Mouse (Mus musculus) kidney, embryonic 14.5 days (tissue): Measurements from ENCODE around the gene H2al1f. TPM values are rescaled to one million over a fixed set of nuclear protein-coding genes. Genes with fewer than 3 reads are reported as not detected.
"Not testable (repeated sequence)": the region's sequence is repeated elsewhere in the genome, so short reads cannot be mapped to it uniquely, and the experiment has no call there.

ENCODE experiments used
- ATAC-seq: fragments of 200-750 bp; cut with Nextera tagmentation; 2 replicates; pipeline ENCODE4 v1.8.0; 2017; ENCODE audit warnings: moderate number of reproducible peaks, mild to moderate bottlenecking, moderate TSS enrichment, moderate library complexity; ENCODE audit not compliant: low FRiP score, low TSS enrichment
- H3K27ac ChIP-seq: fragments of 300-500 bp; sonication (generic); 2 replicates; pipeline ENCODE4 v1.5.1; 2014; ENCODE audit warnings: low read depth, mild to moderate bottlenecking, low read length, moderate library complexity, mixed read lengths
- H3K27me3 ChIP-seq: fragments of 300-500 bp; sonication (generic); 2 replicates; pipeline ENCODE4 v1.6.1; 2014; ENCODE audit warnings: mild to moderate bottlenecking, low read length; ENCODE audit not compliant: control insufficient read depth, insufficient read depth
- H3K36me3 ChIP-seq: fragments of 300-500 bp; sonication (generic); 2 replicates; pipeline ENCODE4 v1.6.1; 2014; ENCODE audit warnings: low read length, mixed read lengths; ENCODE audit not compliant: control insufficient read depth, insufficient read depth
- H3K4me1 ChIP-seq: fragments of 300-500 bp; sonication (generic); 2 replicates; pipeline ENCODE4 v1.6.1; 2014; ENCODE audit warnings: low read length, mixed read lengths; ENCODE audit not compliant: control insufficient read depth, insufficient read depth
- H3K4me2 ChIP-seq: fragments of 300-500 bp; sonication (generic); replicated peaks from 2 replicates; pipeline ENCODE4 v1.6.1; 2014; ENCODE audit warnings: low read depth, mild to moderate bottlenecking, low read length
- H3K4me3 ChIP-seq: fragments of 300-500 bp; sonication (generic); 2 replicates; pipeline ENCODE4 v1.5.1; 2014; ENCODE audit warnings: mild to moderate bottlenecking, low read length
- H3K9ac ChIP-seq: fragments of 300-500 bp; sonication (generic); 2 replicates; pipeline ENCODE4 v1.6.1; 2014; ENCODE audit warnings: low read depth, mild to moderate bottlenecking, low read length, moderate library complexity
- H3K9me3 ChIP-seq: fragments of 300-500 bp; sonication (generic); 2 replicates; pipeline ENCODE4 v1.6.1; 2016; ENCODE audit warnings: low read length; ENCODE audit not compliant: control insufficient read depth
- WGBS: fragments of 180-500 bp; shearing (Covaris S2); extraction: QIAGEN DNeasy Blood & Tissue Kit; methylation state at CpG from one replicate; pipeline ENCODE4 v1.1.7; 2014; 5-methylcytosine and 5-hydroxymethylcytosine counted together
- polyA plus RNA-seq: library from polyadenylated mRNA; unstranded; fragments of >200 nt; fragmentation: Nextera tagmentation; extraction: Ambion mirVana; gene quantifications from 2 replicates; pipeline ENCODE4 v1.2.1, GENCODE M21; 2014

Gene H2al1f
- polyA plus RNA-seq, 1 experiment from 2014 or later, result not detected

GRCm38 (mm10) chrX:11302132-11302531, 12.8 kb upstream of the H2al1f start, which contains the start of gene H2al1b:
Gene H2al1b (plus strand): TSS chrX:11302432.
- not testable (repeated sequence) for H3K27me3 ChIP-seq
- WGBS, result 90% methylated on average over 1 of the region's 3 CpGs

GRCm38 (mm10) chrX:11305355-11305754, 9.6 kb upstream of the H2al1f start, which contains the start of gene H2al1c:
Gene H2al1c (plus strand): TSS chrX:11305655.
- H3K4me1 ChIP-seq, H3K27ac ChIP-seq, H3K4me3 ChIP-seq, H3K27me3 ChIP-seq, H3K9me3 ChIP-seq, H3K9ac ChIP-seq, ATAC-seq, H3K36me3 ChIP-seq, H3K4me2 ChIP-seq: not testable (repeated sequence)
- whole genome bisulfite sequencing, result 88% methylated on average over 1 of the region's 6 CpGs

More at GRCm38 (mm10) chrX:11302132-11302531, 12.8 kb upstream of the H2al1f start, which contains the start of gene H2al1b:
- not testable (repeated sequence) for H3K4me3 ChIP-seq, H3K9me3 ChIP-seq, H3K36me3 ChIP-seq, H3K9ac ChIP-seq, H3K27ac ChIP-seq, H3K4me1 ChIP-seq, H3K4me2 ChIP-seq, ATAC-seq

GRCm38 (mm10) chrX:11308524-11308923, 6.4 kb upstream of the H2al1f start, which contains the start of gene H2al1d:
Gene H2al1d (plus strand): TSS chrX:11308824.
- not testable (repeated sequence) for H3K36me3 ChIP-seq, H3K27me3 ChIP-seq, H3K9ac ChIP-seq, H3K9me3 ChIP-seq, H3K4me3 ChIP-seq, H3K4me2 ChIP-seq, H3K27ac ChIP-seq, H3K4me1 ChIP-seq, ATAC-seq
- whole genome bisulfite sequencing, result no CpG with 5 or more reads among the region's 6 CpGs

GRCm38 (mm10) chrX:11311634-11312033, 3.3 kb upstream of the H2al1f start, which contains the start of gene H2al1e:
Gene H2al1e (plus strand): TSS chrX:11311934.
- H3K4me3 ChIP-seq, H3K4me1 ChIP-seq, H3K27me3 ChIP-seq, H3K9me3 ChIP-seq, H3K27ac ChIP-seq, ATAC-seq, H3K4me2 ChIP-seq, H3K9ac ChIP-seq, H3K36me3 ChIP-seq: not testable (repeated sequence)
- no CpG with 5 or more reads among the region's 3 CpGs for WGBS

GRCm38 (mm10) chrX:11317956-11318355, 3.0 kb downstream of the H2al1f start, which contains the start of gene H2al1g:
Gene H2al1g (plus strand): TSS chrX:11318256.
- not testable (repeated sequence) for H3K4me3 ChIP-seq, H3K4me1 ChIP-seq, H3K9me3 ChIP-seq, H3K27me3 ChIP-seq, H3K27ac ChIP-seq, ATAC-seq, H3K36me3 ChIP-seq, H3K4me2 ChIP-seq, H3K9ac ChIP-seq
- WGBS, result no CpG with 5 or more reads among the region's 3 CpGs

GRCm38 (mm10) chrX:11321192-11321591, 6.2 kb downstream of the H2al1f start, which contains the start of gene H2al1h:
Gene H2al1h (plus strand): TSS chrX:11321492.
- not testable (repeated sequence) for H3K9me3 ChIP-seq, ATAC-seq, H3K4me1 ChIP-seq, H3K4me3 ChIP-seq, H3K27me3 ChIP-seq, H3K4me2 ChIP-seq, H3K9ac ChIP-seq, H3K27ac ChIP-seq, H3K36me3 ChIP-seq
- no CpG with 5 or more reads among the region's 6 CpGs for WGBS

GRCm38 (mm10) chrX:11324359-11324758, 9.4 kb downstream of the H2al1f start, which contains the start of gene H2al1i:
Gene H2al1i (plus strand): TSS chrX:11324659.
- not testable (repeated sequence) for H3K27me3 ChIP-seq, H3K4me3 ChIP-seq, ATAC-seq, H3K36me3 ChIP-seq, H3K9me3 ChIP-seq, H3K4me1 ChIP-seq, H3K27ac ChIP-seq, H3K9ac ChIP-seq, H3K4me2 ChIP-seq
- WGBS, result 83% methylated on average over 3 of the region's 5 CpGs

GRCm38 (mm10) chrX:11327522-11327921, 12.6 kb downstream of the H2al1f start, which contains the start of gene H2al1j:
Gene H2al1j (plus strand): TSS chrX:11327822.
- H3K4me3 ChIP-seq, H3K27ac ChIP-seq, ATAC-seq, H3K36me3 ChIP-seq, H3K27me3 ChIP-seq, H3K4me1 ChIP-seq, H3K4me2 ChIP-seq, H3K9me3 ChIP-seq, H3K9ac ChIP-seq: not testable (repeated sequence)
- 93% methylated on average over 2 of the region's 2 CpGs for WGBS

- Histone ChIP-seq H3K4me2 (no peak overlapping the region), H3K4me3 (no peak overlapping the region), H3K36me3 (no peaks in the 10 kb centered on the region), H3K27me3 (no peaks in the 10 kb centered on the region), H3K9me3 (no peaks in the 10 kb centered on the region), H3K27ac (no peak overlapping the region), H3K9ac (no peak overlapping the region), H3K4me1 (no peaks in the 10 kb centered on the region)
- WGBS, result 73% methylated on average over 9 of the region's 9 CpGs
- no peak for ATAC-seq
Measured at GRCm38 (mm10) chrX:11345762-11346161, 30.8 kb downstream of the H2al1f start.
